Mouse (Mus musculus): Measurements from ENCODE around the gene Sf1.

DNA sequence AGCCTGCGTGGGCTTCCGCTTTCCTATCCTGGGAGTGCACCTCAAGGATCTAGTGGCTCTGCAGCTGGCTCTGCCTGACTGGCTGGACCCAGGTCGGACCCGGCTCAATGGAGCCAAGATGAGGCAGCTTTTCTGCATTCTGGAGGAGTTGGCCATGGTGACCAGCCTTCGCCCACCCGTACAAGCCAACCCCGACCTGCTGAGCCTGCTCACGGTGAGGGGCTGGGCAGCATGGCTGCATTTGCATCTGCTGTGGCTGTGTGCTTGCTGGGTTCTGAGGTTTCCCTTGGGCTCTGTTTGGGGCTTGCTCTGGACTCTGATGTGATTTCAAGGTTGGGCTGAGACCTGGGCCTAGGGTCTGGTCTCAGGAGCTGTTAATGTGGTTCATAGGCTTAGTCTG lies 43.6 kb downstream of the Sf1 start:
- no peak for TF ChIP-seq EP300 (IDR thresholded peaks at IDR 0.05)
- no peak for TF ChIP-seq CTCF (IDR thresholded peaks at IDR 0.05)

Data from lung, postnatal 0 days (tissue).